Mouse (Mus musculus) cerebellum, adult (tissue): ENCODE measurements around the gene Gtpbp10.

Experiments
- ATAC-seq: cut with Nextera tagmentation; 2 replicates; pipeline ENCODE4 v1.9.2; 2017; ENCODE audit warnings: mild to moderate bottlenecking, moderate library complexity, mixed read lengths; ENCODE audit not compliant: insufficient number of reproducible peaks, low FRiP score, low TSS enrichment

Gene Gtpbp10

GRCm38 (mm10) chr5:5503381-5503780 is 56.0 kb downstream of the Gtpbp10 start:
- no peak for ATAC-seq

DNA sequence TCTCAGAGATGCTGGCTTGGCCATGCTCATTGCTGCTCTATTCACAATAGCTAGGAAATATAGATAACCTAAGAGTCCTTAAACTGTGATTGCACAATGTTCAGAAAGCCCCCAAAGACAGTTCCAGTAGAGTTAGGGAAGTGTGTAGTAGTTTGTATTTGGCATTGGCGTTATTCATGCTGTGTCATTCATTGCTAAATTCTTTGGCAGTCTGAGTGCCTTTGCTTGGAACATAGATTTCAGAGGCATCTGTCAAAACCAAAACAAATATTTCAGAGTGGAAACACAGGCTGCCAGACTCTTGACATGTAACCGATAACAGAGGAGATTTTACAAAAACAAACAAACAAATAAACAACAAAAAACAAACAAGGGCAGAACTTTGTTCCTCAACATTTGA is 57.8 kb downstream of the Gtpbp10 start:
- ATAC-seq, result no peak

GRCm38 (mm10) chr5:5496393-5496792 is 62.9 kb downstream of the Gtpbp10 start:
- ATAC-seq, result no peak

DNA sequence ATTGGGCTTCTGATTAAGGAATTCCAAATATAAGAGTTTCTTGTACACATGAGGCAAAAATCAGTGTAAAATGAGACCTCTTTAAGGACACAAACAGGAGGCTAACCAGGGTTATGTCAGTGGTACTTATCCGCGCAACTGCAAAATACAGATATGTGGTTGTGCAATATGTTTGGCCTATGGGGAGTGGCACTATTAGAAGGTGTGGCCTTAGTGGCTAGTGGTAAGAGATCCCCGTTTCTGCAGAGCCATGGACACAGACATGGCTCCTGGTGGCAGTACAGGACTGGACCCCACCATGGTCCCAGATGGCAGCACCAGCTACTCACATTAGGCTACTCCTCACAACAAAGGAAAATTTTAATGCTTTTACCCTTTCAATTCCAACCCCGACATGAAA is 64.3 kb downstream of the Gtpbp10 start:
- no peak for ATAC-seq

DNA sequence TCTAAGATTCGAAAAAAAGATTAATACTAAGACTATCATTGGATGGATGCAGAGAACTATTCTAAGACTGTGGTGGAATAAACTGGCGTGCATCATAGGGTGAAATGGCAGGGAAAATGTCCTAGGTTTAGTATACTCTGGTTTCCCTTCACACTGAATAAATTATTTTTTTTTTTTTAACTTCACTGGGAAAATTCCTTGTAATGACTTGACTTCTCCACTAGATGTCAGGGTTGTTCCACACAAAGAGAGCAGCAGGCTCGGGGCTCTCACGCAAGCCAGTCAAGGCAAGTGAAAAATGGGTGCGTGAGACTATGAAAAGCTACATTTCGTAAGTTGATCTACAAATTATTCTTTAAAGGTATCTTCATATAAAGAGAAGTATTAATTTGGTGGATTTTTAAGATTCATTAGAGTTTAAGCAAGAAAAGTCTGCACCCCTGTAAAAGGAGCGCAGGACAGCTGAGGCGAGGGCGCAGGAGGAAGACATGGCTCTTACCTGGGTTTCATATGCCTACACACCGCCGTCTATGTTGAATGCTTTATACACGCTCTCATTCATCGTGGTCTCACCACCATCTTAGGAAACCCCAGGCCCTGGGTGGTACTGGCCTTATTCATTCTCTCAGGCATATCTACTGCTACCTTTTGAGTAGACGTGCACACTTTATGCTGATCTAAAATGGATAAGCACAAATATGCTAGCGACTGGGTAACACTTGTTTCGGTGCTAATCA is 64.9 kb downstream of the Gtpbp10 start:
- peak; percentile 55 for ATAC-seq

DNA sequence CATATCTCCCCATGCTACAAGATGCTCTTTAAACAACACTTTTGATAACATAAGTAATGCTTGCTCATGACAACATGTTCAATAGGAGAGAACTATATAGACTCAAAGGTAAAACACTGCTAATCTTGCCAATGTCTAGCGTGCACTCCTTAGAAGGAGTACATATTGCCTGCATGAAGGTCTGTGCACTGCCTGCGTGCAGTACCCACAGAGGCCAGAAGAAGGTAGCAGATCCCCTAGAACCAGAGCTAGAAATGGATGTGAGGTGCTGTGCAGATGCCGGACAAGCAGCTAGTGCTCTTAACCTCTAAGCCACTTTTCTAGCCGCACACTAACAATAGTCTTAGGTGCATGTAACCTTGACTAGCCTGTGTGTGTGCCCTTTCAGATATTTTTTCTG is 67.2 kb downstream of the Gtpbp10 start:
- ATAC-seq, result no peak
